ENCODE assay signal across 15 mouse cellular contexts in the genomic region with DNA sequence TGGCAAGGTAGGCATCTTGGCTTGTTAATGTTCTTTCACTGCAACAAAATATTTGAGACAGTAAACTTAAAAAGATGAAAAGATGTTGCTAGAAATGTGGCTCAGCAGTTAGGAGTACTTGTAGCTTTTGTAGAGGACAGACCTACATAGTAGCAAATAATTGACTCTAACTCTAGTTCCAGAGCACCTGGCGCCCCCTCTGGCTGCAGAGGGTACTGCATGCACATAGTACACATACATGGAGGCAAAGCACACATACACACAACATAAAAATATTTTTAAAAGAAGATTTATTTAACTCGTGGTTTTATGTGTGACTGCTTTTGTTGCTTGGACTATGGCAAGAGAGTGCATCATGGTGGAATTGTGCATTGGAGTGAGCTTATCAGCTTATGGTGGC.
DNase-seq lines count a peak whose midpoint lies in the region; ATAC-seq and TF ChIP-seq lines count a peak whose summit lies in the region.
"Had no signal": no experiment of that assay in that cellular context is flagged by ENCODE, and none has a peak within 500 bp of the region (broad histone marks: within the 10 kb centered on the region; RNA-seq: fewer than 3 reads in every experiment).

No protein-coding gene starts in this region.

- no peak for DNase-seq in heart, postnatal 0 days (ENCODE audit: low spot score)
- no peak for DNase-seq in heart, postnatal 4 days
- no peak for DNase-seq in lung, embryonic 14.5 days
- DNase-seq in lung, adult 18-20 months, result no peak
- no peak for DNase-seq in Patski (ENCODE audit: low read depth, low spot score)
- no peak for DNase-seq in frontal cortex, postnatal 36 days (ENCODE audit: low spot score in 2 of 2)
- DNase-seq in heart, adult 9 months (ENCODE audit: low spot score in 2 of 2), result no peak
- DNase-seq: adrenal gland, adult 8-10 months; cerebellum, postnatal 25 days; heart, adult 18-20 months; midbrain, embryonic 14.5 days had no signal

- no peaks in the 10 kb centered on the region for H3K27me3 ChIP-seq in heart, postnatal 0 days (ENCODE audit: control insufficient read depth, insufficient read depth, low read length)
- no peaks in the 10 kb centered on the region for H3K27me3 ChIP-seq in lung, embryonic 14.5 days (ENCODE audit: insufficient read depth, low read length)
- no peaks in the 10 kb centered on the region for H3K27me3 ChIP-seq in Patski
- H3K27me3 ChIP-seq in testis, adult 2 months (ENCODE audit: control insufficient read depth, insufficient read depth, low read length), result no peaks in the 10 kb centered on the region
- H3K27me3 ChIP-seq: embryonic facial prominence, embryonic 12.5 days; limb, embryonic 13.5 days; neural tube, embryonic 12.5 days had no signal

- H3K9me3 ChIP-seq in heart, postnatal 0 days (replicated peaks; ENCODE audit: control insufficient read depth, low read length), result peaks cover 3% of the 10 kb centered on the region; the same call in 1 of the 2 replicates
- no peaks in the 10 kb centered on the region for H3K9me3 ChIP-seq in lung, embryonic 14.5 days (ENCODE audit: low read depth, low read length)
- H3K9me3 ChIP-seq: embryonic facial prominence, embryonic 12.5 days; limb, embryonic 13.5 days; neural tube, embryonic 12.5 days had no signal

- no peak for ATAC-seq in heart, postnatal 0 days (ENCODE audit: insufficient read depth, low read depth)
- no peak for ATAC-seq in lung, embryonic 14.5 days (ENCODE audit: insufficient read depth)
- ATAC-seq in Patski, result no peak

- H3K36me3 ChIP-seq in heart, postnatal 0 days (replicated peaks; ENCODE audit: control insufficient read depth, insufficient read depth, low read length), result no peaks in the 10 kb centered on the region
- H3K36me3 ChIP-seq in lung, embryonic 14.5 days (ENCODE audit: insufficient read depth), result no peaks in the 10 kb centered on the region
- no peaks in the 10 kb centered on the region for H3K36me3 ChIP-seq in testis, adult 2 months (ENCODE audit: control insufficient read depth, insufficient read depth, low read length)
- H3K36me3 ChIP-seq: embryonic facial prominence, embryonic 12.5 days; limb, embryonic 13.5 days; neural tube, embryonic 12.5 days had no signal

- CTCF ChIA-PET in Patski (lab: Charles Lee), result no interaction called here

- no peak for TF ChIP-seq EP300 in heart, postnatal 0 days (IDR thresholded peaks at IDR 0.05; ENCODE audit: low read depth)

- H3K4me3 ChIP-seq in heart, postnatal 0 days (ENCODE audit: low read depth, low read length), result no peak overlapping the region
- H3K4me3 ChIP-seq in lung, embryonic 14.5 days (ENCODE audit: low read depth, low read length), result no peak overlapping the region
- H3K4me3 ChIP-seq in testis, adult 2 months (ENCODE audit: control insufficient read depth, low read depth, low read length), result no peak overlapping the region
- H3K4me3 ChIP-seq: embryonic facial prominence, embryonic 12.5 days; limb, embryonic 13.5 days; neural tube, embryonic 12.5 days had no signal

- 0 out of 2 replicates have a peak, but pooled peaks have one; percentile 8 for TF ChIP-seq CTCF in heart, postnatal 0 days (IDR thresholded peaks at IDR 0.05; ENCODE audit: low read depth)
- TF ChIP-seq CTCF in lung, embryonic 14.5 days (IDR thresholded peaks at IDR 0.05; ENCODE audit: low read depth), result peak; percentile 38; the same call in 1 of the 2 replicates
- peak; percentile 41 for TF ChIP-seq CTCF in Patski (IDR thresholded peaks at IDR 0.05)
- peak; percentile 86; the same call in 1 of the 2 replicates for TF ChIP-seq CTCF in testis, adult 2 months (IDR thresholded peaks at IDR 0.05; ENCODE audit: control insufficient read depth, insufficient read depth, insufficient replicate concordance, low read depth, low read length)

- 54% methylated on average over 2 of the region's 2 CpGs for WGBS in heart, postnatal 0 days
- WGBS in lung, embryonic 14.5 days, result 61% methylated on average over 2 of the region's 2 CpGs

- in situ Hi-C loops in Patski (cut with MboI; ENCODE audit: low pct_unique_long_range_greater_than_20kb), result no loop called here

- H3K4me1 ChIP-seq in heart, postnatal 0 days (ENCODE audit: control insufficient read depth, insufficient read depth), result no peaks in the 10 kb centered on the region
- no peaks in the 10 kb centered on the region for H3K4me1 ChIP-seq in lung, embryonic 14.5 days (ENCODE audit: insufficient read depth)
- H3K4me1 ChIP-seq in testis, adult 2 months (ENCODE audit: control insufficient read depth, insufficient read depth, low read length), result no peaks in the 10 kb centered on the region
- H3K4me1 ChIP-seq: embryonic facial prominence, embryonic 12.5 days; limb, embryonic 13.5 days; neural tube, embryonic 12.5 days had no signal

- TF ChIP-seq POLR2A in testis, adult 2 months (IDR thresholded peaks at IDR 0.05; ENCODE audit: control insufficient read depth, low read depth, low read length), result no peak

- H3K4me2 ChIP-seq in heart, postnatal 0 days (ENCODE audit: low read depth, low read length), result no peak overlapping the region
- no peak overlapping the region for H3K4me2 ChIP-seq in lung, embryonic 14.5 days
- H3K4me2 ChIP-seq: embryonic facial prominence, embryonic 12.5 days; limb, embryonic 13.5 days; neural tube, embryonic 12.5 days had no signal

- H3K27ac ChIP-seq in heart, postnatal 0 days (ENCODE audit: low read depth), result no peak overlapping the region
- H3K27ac ChIP-seq in lung, embryonic 14.5 days (ENCODE audit: low read depth), result no peak overlapping the region
- no peak overlapping the region for H3K27ac ChIP-seq in testis, adult 2 months (ENCODE audit: control insufficient read depth, insufficient read depth, low read depth, low read length)
- H3K27ac ChIP-seq: embryonic facial prominence, embryonic 12.5 days; limb, embryonic 13.5 days; neural tube, embryonic 12.5 days had no signal

- H3K9ac ChIP-seq in heart, postnatal 0 days (replicated peaks; ENCODE audit: low read depth, low read length), result no peak overlapping the region
- no peak overlapping the region for H3K9ac ChIP-seq in lung, embryonic 14.5 days
- H3K9ac ChIP-seq: embryonic facial prominence, embryonic 12.5 days; limb, embryonic 13.5 days; neural tube, embryonic 12.5 days had no signal

- POLR2A ChIA-PET in Patski (lab: Charles Lee), result no interaction called here

Comparison
In these comparisons a context has a peak if more than half of its experiments do, and no peak if none do; other contexts are left out.
1. CTCF ChIP-seq: peak in every context shown above with its lines; median percentile 86 in testis, adult 2 months; 41 in Patski; 38 in lung, embryonic 14.5 days; 8 in heart, postnatal 0 days.